Comparison of ENCODE assay signal across 20 mouse cellular contexts in genomic region chr2:129821021-129821420, GRCm38 (mm10). TPM values are rescaled to one million over a fixed set of nuclear protein-coding genes. Genes with fewer than 3 reads are reported as not detected.
DNase-seq lines count a peak whose midpoint lies in the region; ATAC-seq and TF ChIP-seq lines count a peak whose summit lies in the region.
"Had no signal": no experiment of that assay in that cellular context is flagged by ENCODE, and none has a peak within 500 bp of the region (broad histone marks: within the 10 kb centered on the region; RNA-seq: fewer than 3 reads in every experiment).

No protein-coding gene starts in this region.

- H3K4me3 ChIP-seq in heart, postnatal 0 days (ENCODE audit: low read depth, low read length): no peak overlapping the region
- H3K4me3 ChIP-seq in heart, embryonic 11.5 days (ENCODE audit: low read depth, low read length): no peak overlapping the region
- no peak overlapping the region for H3K4me3 ChIP-seq in cerebellum, adult 2 months (replicated peaks; ENCODE audit: insufficient read depth, low read depth, low read length)
- H3K4me3 ChIP-seq: embryonic facial prominence, embryonic 13.5 days; forebrain, embryonic 15.5 days; hindbrain, embryonic 13.5 days; left cerebral cortex, adult 2 months; liver, embryonic 15.5 days; midbrain, embryonic 13.5 days; neural tube, embryonic 12.5 days had no signal

- ATAC-seq in heart, postnatal 0 days (ENCODE audit: insufficient read depth, low read depth): no peak
- ATAC-seq in heart, embryonic 11.5 days (replicated peaks; ENCODE audit: insufficient number of reproducible peaks, low FRiP score, low TSS enrichment): no peak
- ATAC-seq: forebrain, embryonic 15.5 days; lung, postnatal 0 days; midbrain, embryonic 13.5 days had no signal

- H3K27ac ChIP-seq in heart, postnatal 0 days (ENCODE audit: low read depth): 0 out of 2 replicates have a peak overlapping the region, but pooled peaks have one; percentile 87
- H3K27ac ChIP-seq in heart, embryonic 11.5 days (ENCODE audit: low read depth, low read length): no peak overlapping the region
- peak overlapping the region; percentile 90 for H3K27ac ChIP-seq in cerebellum, adult 2 months (ENCODE audit: insufficient read depth, low read length)
- H3K27ac ChIP-seq: embryonic facial prominence, embryonic 13.5 days; forebrain, embryonic 15.5 days; hindbrain, embryonic 13.5 days; liver, embryonic 15.5 days; midbrain, embryonic 13.5 days; neural tube, embryonic 12.5 days had no signal

- DNase-seq in heart, postnatal 0 days (ENCODE audit: low spot score): no peak
- DNase-seq in left cerebral cortex, postnatal 36 days (ENCODE audit: low spot score in 2 of 2): peak; percentile 39 to 40
- DNase-seq in left cerebral cortex, postnatal 4 days: no peak
- DNase-seq in cerebellum, adult 2 months: peak; percentile 60 to 82
- peak; percentile 22 to 25 for DNase-seq in right cerebral cortex, postnatal 36 days (ENCODE audit: low spot score in 2 of 2)
- DNase-seq in kidney, adult 18-20 months: no peak
- DNase-seq: adrenal gland, postnatal 36 days; gastrocnemius, postnatal 25 days; heart, postnatal 14 days; kidney, adult 9 months; kidney, postnatal 25 days had no signal

- TF ChIP-seq EP300 in heart, postnatal 0 days (IDR thresholded peaks at IDR 0.05; ENCODE audit: low read depth): no peak

- H3K4me1 ChIP-seq in heart, postnatal 0 days (ENCODE audit: control insufficient read depth, insufficient read depth): peaks cover 66% of the 10 kb centered on the region
- peaks cover 32% of the 10 kb centered on the region for H3K4me1 ChIP-seq in heart, embryonic 11.5 days (ENCODE audit: control insufficient read depth, insufficient read depth, low read length)
- peaks cover 53% of the 10 kb centered on the region for H3K4me1 ChIP-seq in cerebellum, adult 2 months (ENCODE audit: control insufficient read depth, insufficient read depth, low read length)

- TF ChIP-seq CTCF in heart, postnatal 0 days (IDR thresholded peaks at IDR 0.05; ENCODE audit: low read depth): no peak
- TF ChIP-seq CTCF in cerebellum, adult 2 months (IDR thresholded peaks at IDR 0.05; ENCODE audit: borderline replicate concordance, insufficient read depth, low read depth, low read length): no peak

- no peak overlapping the region for H3K4me2 ChIP-seq in heart, postnatal 0 days (ENCODE audit: low read depth, low read length)
- H3K4me2 ChIP-seq in heart, embryonic 11.5 days: no peak overlapping the region
- H3K4me2 ChIP-seq: embryonic facial prominence, embryonic 13.5 days; forebrain, embryonic 15.5 days; hindbrain, embryonic 13.5 days; liver, embryonic 15.5 days; midbrain, embryonic 13.5 days; neural tube, embryonic 12.5 days had no signal

- H3K9me3 ChIP-seq in heart, postnatal 0 days (replicated peaks; ENCODE audit: control insufficient read depth, low read length): no peaks in the 10 kb centered on the region
- H3K9me3 ChIP-seq in heart, embryonic 11.5 days (replicated peaks; ENCODE audit: control insufficient read depth, low read length): no peaks in the 10 kb centered on the region
- H3K9me3 ChIP-seq: embryonic facial prominence, embryonic 13.5 days; forebrain, embryonic 15.5 days; hindbrain, embryonic 13.5 days; liver, embryonic 15.5 days; midbrain, embryonic 13.5 days; neural tube, embryonic 12.5 days had no signal

- H3K36me3 ChIP-seq in heart, postnatal 0 days (replicated peaks; ENCODE audit: control insufficient read depth, insufficient read depth, low read length): no peaks in the 10 kb centered on the region; the same call in 1 of the 2 replicates
- H3K36me3 ChIP-seq in heart, embryonic 11.5 days (ENCODE audit: control insufficient read depth, insufficient read depth, low read length): 0 out of 2 replicates have a peak, but pooled peaks cover 3% of the 10 kb centered on the region
- H3K36me3 ChIP-seq: forebrain, embryonic 15.5 days had no signal

- intact Hi-C loops in left cerebral cortex, postnatal 36 days (cut with DNase I): no loop called here
- intact Hi-C loops in left cerebral cortex, postnatal 4 days (cut with DNase I): no loop called here

- no peak for TF ChIP-seq POLR2A in cerebellum, adult 2 months (IDR thresholded peaks at IDR 0.05; ENCODE audit: borderline replicate concordance, insufficient read depth, low read length)

- H3K9ac ChIP-seq in heart, postnatal 0 days (replicated peaks; ENCODE audit: low read depth, low read length): no peak overlapping the region
- H3K9ac ChIP-seq in heart, embryonic 11.5 days (ENCODE audit: low read depth, low read length): no peak overlapping the region
- H3K9ac ChIP-seq: embryonic facial prominence, embryonic 13.5 days; forebrain, embryonic 15.5 days; hindbrain, embryonic 13.5 days; liver, embryonic 15.5 days; midbrain, embryonic 13.5 days; neural tube, embryonic 12.5 days had no signal

- WGBS in heart, postnatal 0 days: 54% methylated on average over 8 of the region's 8 CpGs
- WGBS in heart, embryonic 11.5 days (ENCODE audit: insufficient replicate concordance): 69% methylated on average over 8 of the region's 8 CpGs
- WGBS in cerebellum, adult 2 months: 27% methylated on average over 8 of the region's 8 CpGs

- H3K27me3 ChIP-seq in heart, postnatal 0 days (ENCODE audit: control insufficient read depth, insufficient read depth, low read length): no peaks in the 10 kb centered on the region
- no peaks in the 10 kb centered on the region for H3K27me3 ChIP-seq in heart, embryonic 11.5 days (ENCODE audit: control insufficient read depth, insufficient read depth, low read length)
- no peaks in the 10 kb centered on the region for H3K27me3 ChIP-seq in cerebellum, adult 2 months (ENCODE audit: control insufficient read depth, insufficient read depth, low read length)
- H3K27me3 ChIP-seq: embryonic facial prominence, embryonic 13.5 days; forebrain, embryonic 15.5 days; hindbrain, embryonic 13.5 days; liver, embryonic 15.5 days; midbrain, embryonic 13.5 days; neural tube, embryonic 12.5 days had no signal

RNA-seq across cellular contexts. Expression of gene Stk35, which starts 20.7 kb away (rescaled TPM):
- total RNA-seq in heart, postnatal 0 days (2014; rRNA removed; ENCODE audit: low replicate concordance): 11.0 and 11.1 TPM in 2 replicates
- polyA plus RNA-seq in heart, postnatal 0 days (2015; fragmentation: Nextera tagmentation; extraction: Ambion mirVana): 4.5 and 4.7 TPM in 2 replicates
- 8.0 and 9.7 TPM in 2 replicates for polyA plus RNA-seq in heart, embryonic 11.5 days (2014; fragmentation: Nextera tagmentation; extraction: Ambion mirVana)
- 10 to 100 TPM; 33.7 to 34.5 TPM for total RNA-seq in left cerebral cortex, postnatal 36 days (2021)
- 10 to 100 TPM; 24.7 to 27.3 TPM for total RNA-seq in left cerebral cortex, postnatal 4 days (2021)
- polyA plus RNA-seq in cerebellum, adult 2 months (2012; rRNA removed): 29.0 and 29.5 TPM in 2 replicates

Comparison
In these comparisons a context has a peak if more than half of its experiments do, and no peak if none do; other contexts are left out.
1. DNase-seq: peak in left cerebral cortex, postnatal 36 days (2 of 2), cerebellum, adult 2 months (2 of 2) and right cerebral cortex, postnatal 36 days (2 of 2); none in heart, postnatal 0 days (single experiment), left cerebral cortex, postnatal 4 days (single experiment) and kidney, adult 18-20 months (single experiment).